Mouse (Mus musculus) MEL (cell line): ENCODE measurements around the gene Hexdc. TPM values are rescaled to one million over a fixed set of nuclear protein-coding genes. Genes with fewer than 3 reads are reported as not detected.

Source experiments
- DNase-seq: peaks from one replicate; pipeline ENCODE4 v3.0.0; 2011; ENCODE audit warnings: low read depth, low spot score
- H3K27ac ChIP-seq: 2 replicates; pipeline ENCODE4 v1.5.1; 2012; ENCODE audit warnings: low read depth, mild to moderate bottlenecking, control low read depth, low read length, moderate library complexity; ENCODE audit not compliant: control insufficient read depth
- H3K27me3 ChIP-seq, 2 experiments: fragments of 150-350 bp in 1 of 2; sonication (generic) in 1 of 2; 2 replicates each; pipeline ENCODE4 v1.6.1; 2012; ENCODE audit warnings: low read length in 2 of 2, mild to moderate bottlenecking in 2 of 2, improper control_type of control experiment in 1 of 2, moderate library complexity in 1 of 2; ENCODE audit not compliant: insufficient read depth in 2 of 2, control insufficient read depth in 1 of 2
- H3K36me3 ChIP-seq, 2 experiments: 2 replicates each; pipeline ENCODE4 v1.6.1; 2012 to 2014; ENCODE audit warnings: low read length in 2 of 2, improper control_type of control experiment in 1 of 2, inconsistent platforms in 1 of 2, mild to moderate bottlenecking in 1 of 2; ENCODE audit not compliant: insufficient read depth in 2 of 2, control insufficient read depth in 1 of 2
- H3K4me1 ChIP-seq, 2 experiments: fragments of 150-350 bp in 1 of 2; sonication (generic) in 1 of 2; 2 replicates each; pipeline ENCODE4 v1.6.1; 2012; ENCODE audit warnings: low read length in 2 of 2, improper control_type of control experiment in 1 of 2, mild to moderate bottlenecking in 1 of 2; ENCODE audit not compliant: insufficient read depth in 2 of 2, control insufficient read depth in 1 of 2
- H3K4me3 ChIP-seq, 2 experiments: fragments of 150-350 bp in 1 of 2; sonication (generic) in 1 of 2; 2 replicates each; pipeline ENCODE4 v1.5.1; 2012; ENCODE audit warnings: low read depth in 2 of 2, low read length in 2 of 2, mild to moderate bottlenecking in 2 of 2, moderate library complexity in 2 of 2, control low read depth in 1 of 2, improper control_type of control experiment in 1 of 2; ENCODE audit not compliant: control insufficient read depth in 1 of 2, insufficient read depth in 1 of 2
- H3K79me2 ChIP-seq: 2 replicates; pipeline ENCODE4 v1.6.1; 2012; ENCODE audit warnings: mild to moderate bottlenecking, low read length, moderate library complexity; ENCODE audit not compliant: control insufficient read depth, poor library complexity, insufficient read depth
- H3K9ac ChIP-seq: 2 replicates; pipeline ENCODE4 v1.6.1; 2012; ENCODE audit warnings: low read depth, mild to moderate bottlenecking, control low read depth, low read length, moderate library complexity; ENCODE audit not compliant: control insufficient read depth, poor library complexity, severe bottlenecking
- H3K9me3 ChIP-seq: fragments of 150-350 bp; sonication (generic); replicated peaks from 2 replicates; pipeline ENCODE4 v1.6.1; 2012; ENCODE audit warnings: mild to moderate bottlenecking, low read length, improper control_type of control experiment, moderate library complexity; ENCODE audit not compliant: insufficient read depth
- BHLHE40 ChIP-seq: IDR thresholded peaks from 2 replicates; pipeline ENCODE4 v1.6.1; 2012; ENCODE audit warnings: low read depth, mild to moderate bottlenecking, inconsistent platforms, low read length, improper control_type of control experiment, borderline replicate concordance
- ETS1 ChIP-seq: IDR thresholded peaks from 2 replicates; pipeline ENCODE4 v1.6.1; 2012; ENCODE audit warnings: low read depth, mild to moderate bottlenecking, inconsistent platforms, low read length, improper control_type of control experiment, moderate library complexity
- GABPA ChIP-seq: IDR thresholded peaks from 2 replicates; pipeline ENCODE4 v1.6.1; 2012; ENCODE audit warnings: low read depth, mild to moderate bottlenecking, inconsistent platforms, low read length, improper control_type of control experiment, moderate library complexity
- JUND ChIP-seq: IDR thresholded peaks from 2 replicates; pipeline ENCODE4 v1.6.1; 2011; ENCODE audit warnings: low read depth, mild to moderate bottlenecking, improper control_type of control experiment, low read length
- MAFK ChIP-seq: IDR thresholded peaks from 2 replicates; pipeline ENCODE4 v1.6.1; 2011; ENCODE audit warnings: low read depth, mild to moderate bottlenecking, low read length, improper control_type of control experiment, borderline replicate concordance
- MAX ChIP-seq: IDR thresholded peaks from 2 replicates; pipeline ENCODE4 v1.6.1; 2011; ENCODE audit warnings: low read length, improper control_type of control experiment
- MEF2A ChIP-seq: IDR thresholded peaks from 2 replicates; pipeline ENCODE4 v1.6.1; 2014; ENCODE audit warnings: low read depth, mild to moderate bottlenecking, inconsistent platforms, low read length, improper control_type of control experiment; ENCODE audit not compliant: poor library complexity, insufficient replicate concordance, severe bottlenecking; ENCODE audit errors: extremely low read depth
- MYB ChIP-seq: IDR thresholded peaks from 2 replicates; pipeline ENCODE4 v1.6.1; 2011; ENCODE audit warnings: mild to moderate bottlenecking, low read depth, low read length, improper control_type of control experiment
- POLR2A ChIP-seq, 2 experiments: IDR thresholded peaks; 2 replicates each; pipeline ENCODE4 v1.6.1; 2011 to 2012; ENCODE audit warnings: low read length in 2 of 2, mild to moderate bottlenecking in 2 of 2, control low read depth in 1 of 2, improper control_type of control experiment in 1 of 2, low read depth in 1 of 2, moderate library complexity in 1 of 2; ENCODE audit not compliant: control insufficient read depth in 1 of 2, insufficient read depth in 1 of 2, poor library complexity in 1 of 2
- POLR2AphosphoS2 ChIP-seq: IDR thresholded peaks from 2 replicates; pipeline ENCODE4 v1.6.1; 2011; ENCODE audit warnings: low read length, improper control_type of control experiment
- POLR2AphosphoS5 ChIP-seq: IDR thresholded peaks from 2 replicates; pipeline ENCODE4 v1.6.1; 2012; ENCODE audit warnings: low read depth, borderline replicate concordance, mild to moderate bottlenecking, inconsistent platforms, low read length, moderate library complexity, mixed read lengths
- RAD21 ChIP-seq: IDR thresholded peaks from 2 replicates; pipeline ENCODE4 v1.6.1; 2011; ENCODE audit warnings: mild to moderate bottlenecking, low read depth, low read length, improper control_type of control experiment
- TAL1 ChIP-seq: IDR thresholded peaks from 2 replicates; pipeline ENCODE4 v1.6.1; 2012; ENCODE audit warnings: mild to moderate bottlenecking, inconsistent platforms, low read length, moderate library complexity, mixed read lengths
- TBP ChIP-seq: IDR thresholded peaks from 2 replicates; pipeline ENCODE4 v1.8.0; 2011; ENCODE audit warnings: low read depth, low read length, improper control_type of control experiment
- ZC3H11A ChIP-seq: IDR thresholded peaks from 2 replicates; pipeline ENCODE4 v1.6.1; 2012; ENCODE audit warnings: low read depth, mild to moderate bottlenecking, inconsistent platforms, low read length, improper control_type of control experiment
- ZKSCAN1 ChIP-seq: IDR thresholded peaks from 2 replicates; pipeline ENCODE4 v1.6.1; 2012; ENCODE audit warnings: low read depth, mild to moderate bottlenecking, inconsistent platforms, low read length, improper control_type of control experiment, moderate library complexity
- polyA plus RNA-seq, 2 experiments: library from polyadenylated mRNA; stranded (reverse) in 1 of 2; unstranded in 1 of 2; fragments of >175 nt in 1 of 2; fragments of >200 nt in 1 of 2; gene quantifications; 2 replicates each; pipeline versions ENCODE4 v1.2.1 to v1.2.4; 2012; ENCODE audit warnings: low replicate concordance in 2 of 2, low read depth in 1 of 2; ENCODE audit not compliant: insufficient read length in 2 of 2, insufficient read depth in 1 of 2, missing spikeins in 1 of 2
- total RNA-seq: library from RNA; depleted of rRNA; stranded (reverse); fragments of 300-350 nt; gene quantifications from 2 replicates; pipeline ENCODE4 v1.2.3, GENCODE M21; 2012

Gene Hexdc
- total and polyA plus RNA-seq, 3 experiments: 7.1 to 9.0 TPM; not detected in 1

- H3K9ac ChIP-seq: no peak overlapping the region
- no peaks in the 10 kb centered on the region for H3K79me2 ChIP-seq
- H3K27me3 ChIP-seq: peaks cover 1 to 11% of the 10 kb centered on the region in 2 experiments; a peak in 3 of 4 replicates
- H3K4me3 ChIP-seq: no peak overlapping the region
- H3K4me1 ChIP-seq: no peaks in the 10 kb centered on the region
- no peaks in the 10 kb centered on the region for H3K9me3 ChIP-seq
- DNase-seq: no peak
- no peak overlapping the region for H3K27ac ChIP-seq
- H3K36me3 ChIP-seq: no peaks in the 10 kb centered on the region
- TF ChIP-seq TBP: no peak
- no peak for TF ChIP-seq MEF2A
- TF ChIP-seq POLR2AphosphoS2: no peak
- TF ChIP-seq GABPA: no peak
- TF ChIP-seq JUND: no peak
- no peak for TF ChIP-seq ZKSCAN1
- no peak for TF ChIP-seq TAL1
- TF ChIP-seq ETS1: no peak
- TF ChIP-seq ZC3H11A: no peak
- TF ChIP-seq MYB: no peak
- TF ChIP-seq POLR2A (IDR thresholded peaks at IDR 0.05; ENCODE audit: control insufficient read depth in 1 of 2, insufficient read depth in 1 of 2, low read depth in 1 of 2, low read length in 2 of 2, poor library complexity in 1 of 2): no peak
Measured at GRCm38 (mm10) chr11:121173203-121173602, 31.0 kb upstream of the Hexdc start.

GRCm38 (mm10) chr11:121174234-121174633 lies 30.0 kb upstream of the Hexdc start:
- Histone ChIP-seq H3K27ac (no peak overlapping the region), H3K9ac (no peak overlapping the region), H3K36me3 (no peaks in the 10 kb centered on the region), H3K4me1 (no peaks in the 10 kb centered on the region), H3K27me3 (peaks cover 1 to 7% of the 10 kb centered on the region in 2 experiments; a peak in 3 of 4 replicates), H3K9me3 (no peaks in the 10 kb centered on the region), H3K4me3 (no peak overlapping the region), H3K79me2 (no peaks in the 10 kb centered on the region)
- TF ChIP-seq POLR2AphosphoS5: no peak
- TF ChIP-seq MAFK: no peak
- TF ChIP-seq MAX: no peak
- TF ChIP-seq RAD21: no peak
- no peak for TF ChIP-seq BHLHE40
- no peak for TF ChIP-seq ETS1
- no peak for DNase-seq
